Mouse (Mus musculus) urinary bladder, postnatal 36 days (tissue): ENCODE measurements at regions not wholly inside any gene's neighbourhood (a gene's known extent, or its start where the extent isn't known, plus 50 kb on each side); places are given as distances from the start of the nearest gene placed in this dataset.

Experiments used
- DNase-seq, 2 experiments: peaks; one replicate each; pipeline ENCODE4 v3.0.0; 2022; ENCODE audit warnings: low spot score in 2 of 2, mixed read lengths in 1 of 2

- no peak for DNase-seq
These were observed 406.6 kb upstream of the Cldn34d start for GRCm38 (mm10) chrX:77009336-77009735.

DNA sequence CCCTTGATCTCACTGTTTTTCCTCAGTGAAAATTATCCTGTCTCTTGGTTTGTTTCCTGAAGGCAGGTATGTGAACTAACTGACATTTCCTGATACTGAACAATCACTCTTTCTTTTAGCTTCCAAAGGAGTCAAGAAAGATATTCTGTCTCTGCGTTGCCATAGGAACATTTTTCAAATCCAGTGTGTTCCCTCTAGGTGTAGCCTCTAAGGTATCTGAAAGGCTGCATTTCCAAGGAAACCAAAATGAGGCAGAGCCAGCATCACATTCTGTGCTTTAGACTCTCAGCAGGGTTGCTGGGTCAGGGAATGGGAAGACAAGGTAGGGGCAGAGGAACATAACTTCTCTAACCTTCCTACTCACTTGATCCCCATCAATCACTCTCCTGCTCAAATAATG lies 411.2 kb upstream of the Cldn34d start:
- DNase-seq: no peak

DNA sequence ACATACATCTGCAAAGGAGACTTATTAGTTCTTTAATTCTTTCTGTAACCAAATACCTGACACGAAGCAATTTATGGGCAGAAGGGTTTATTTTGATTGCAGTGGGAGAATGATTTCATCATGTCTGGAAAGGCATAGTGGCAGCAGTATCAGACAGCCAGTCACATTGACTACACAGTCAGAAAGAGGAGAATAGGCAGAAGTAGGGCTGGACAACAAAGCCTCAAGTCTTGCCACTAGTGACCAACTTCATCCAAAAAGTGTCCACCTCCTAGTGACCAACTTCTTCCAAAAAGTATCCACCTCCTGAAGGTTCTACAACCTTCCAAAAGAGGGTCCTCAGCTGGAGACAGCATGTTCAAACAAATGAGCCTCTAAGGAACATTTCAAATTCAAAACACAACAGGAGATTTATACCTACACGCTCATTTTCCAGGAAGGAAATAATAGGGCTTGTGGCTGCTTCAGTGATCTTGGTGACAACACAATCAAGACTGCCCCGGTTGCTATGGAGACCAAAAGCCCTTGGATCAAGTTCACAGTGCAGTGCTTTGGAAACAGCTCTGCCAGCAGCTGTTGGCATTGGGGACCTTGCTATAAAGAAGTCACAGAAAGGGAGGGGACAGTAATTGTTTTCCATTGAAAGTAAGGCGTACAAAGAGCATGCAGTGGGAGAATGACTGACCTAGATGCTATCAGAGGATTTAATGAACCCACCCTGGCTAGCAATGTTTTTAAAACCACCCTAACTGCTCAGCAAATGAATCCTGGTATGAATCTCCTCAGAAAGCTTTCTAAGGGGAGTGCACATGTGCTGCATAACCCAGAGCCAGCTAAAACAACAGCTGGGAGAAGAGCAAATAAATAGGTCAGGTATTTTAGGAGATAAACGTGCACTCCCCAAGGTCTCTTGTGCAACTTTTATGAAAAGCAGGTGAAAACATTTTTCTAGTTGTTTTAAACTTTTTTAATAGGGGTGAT lies 448.0 kb upstream of the Cldn34d start:
- peak in 1 of 2 experiments; percentile 3 for DNase-seq

DNA sequence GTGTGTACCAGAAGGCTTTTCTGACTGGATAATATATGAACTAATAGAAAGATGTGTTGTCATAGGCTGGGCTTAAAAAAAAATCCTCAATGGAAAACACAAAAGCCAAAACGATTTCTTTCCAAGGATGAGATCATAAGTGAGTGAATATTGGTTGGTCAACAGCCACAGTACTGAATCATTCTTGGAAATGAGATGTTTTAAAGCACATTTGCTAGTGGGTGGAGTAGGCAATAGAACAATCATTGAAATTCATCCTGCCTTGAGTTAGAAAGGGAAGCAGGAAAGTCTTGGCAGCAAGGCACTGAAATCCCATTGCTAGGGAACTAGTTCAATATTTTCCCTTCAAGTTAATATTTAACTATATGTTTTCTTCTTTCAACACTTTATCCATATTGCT lies 449.3 kb upstream of the Cldn34d start:
- no peak for DNase-seq

- no peak for DNase-seq
These were observed 431.0 kb upstream of the Tbl1x start for GRCm38 (mm10) chrX:77079776-77080175.

GRCm38 (mm10) chrX:77082716-77083115 lies 428.1 kb upstream of the Tbl1x start:
- DNase-seq: no peak

DNA sequence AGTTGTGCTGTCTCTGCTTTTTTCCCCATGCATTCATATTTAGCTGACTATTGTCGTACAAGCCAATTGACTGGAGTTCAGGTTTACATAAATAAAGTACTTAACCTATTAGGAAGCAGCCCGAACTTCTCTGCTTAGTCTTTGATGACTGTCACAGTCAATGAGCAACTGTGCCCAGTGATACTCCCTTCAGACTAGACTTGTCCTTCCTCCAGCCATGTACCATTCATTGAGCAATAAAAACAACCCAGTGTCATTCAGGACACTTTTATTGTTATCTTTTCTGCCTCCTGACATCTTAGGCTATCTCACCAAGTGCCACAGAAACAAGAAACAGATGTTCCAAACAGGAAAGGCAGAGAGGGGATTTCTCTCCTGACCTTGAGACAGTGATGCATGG lies 389.1 kb upstream of the Tbl1x start:
- no peak for DNase-seq
